Mouse (Mus musculus) neural tube, embryonic 15.5 days (tissue): Measurements from ENCODE around the gene Itgb4. TPM values are rescaled to one million over a fixed set of nuclear protein-coding genes. Genes with fewer than 3 reads are reported as not detected.
"Not testable (repeated sequence)": the region's sequence is repeated elsewhere in the genome, so short reads cannot be mapped to it uniquely, and the experiment has no call there.

Experiments
- ATAC-seq: fragments of 200-750 bp; cut with Nextera tagmentation; 2 replicates; pipeline ENCODE4 v1.8.0; 2017; ENCODE audit warnings: mild to moderate bottlenecking, moderate TSS enrichment, moderate library complexity; ENCODE audit not compliant: low FRiP score
- H3K27ac ChIP-seq: fragments of 300-500 bp; sonication (generic); replicated peaks from 2 replicates; pipeline ENCODE4 v1.5.1; 2015; ENCODE audit warnings: mild to moderate bottlenecking, inconsistent platforms
- H3K27me3 ChIP-seq: fragments of 300-500 bp; sonication (generic); replicated peaks from 2 replicates; pipeline ENCODE4 v1.6.1; 2015; ENCODE audit warnings: inconsistent platforms
- H3K36me3 ChIP-seq: fragments of 300-500 bp; sonication (generic); 2 replicates; pipeline ENCODE4 v1.6.1; 2015; ENCODE audit warnings: inconsistent platforms
- H3K4me1 ChIP-seq: fragments of 300-500 bp; sonication (generic); 2 replicates; pipeline ENCODE4 v1.6.1; 2015; ENCODE audit warnings: inconsistent platforms
- H3K4me2 ChIP-seq: fragments of 300-500 bp; sonication (generic); 2 replicates; pipeline ENCODE4 v1.6.1; 2015; ENCODE audit warnings: inconsistent platforms, mild to moderate bottlenecking, moderate library complexity
- H3K4me3 ChIP-seq: fragments of 300-500 bp; sonication (generic); replicated peaks from 2 replicates; pipeline ENCODE4 v1.5.1; 2015; ENCODE audit warnings: mild to moderate bottlenecking, inconsistent platforms
- H3K9ac ChIP-seq: fragments of 300-500 bp; sonication (generic); replicated peaks from 2 replicates; pipeline ENCODE4 v1.6.1; 2015; ENCODE audit warnings: mild to moderate bottlenecking, inconsistent platforms
- H3K9me3 ChIP-seq: fragments of 300-500 bp; sonication (generic); replicated peaks from 2 replicates; pipeline ENCODE4 v1.6.1; 2016; ENCODE audit warnings: inconsistent platforms
- WGBS: fragments of 180-500 bp; shearing (Covaris S2); methylation state at CpG from one replicate; pipeline ENCODE4 v1.1.7; 2015; ENCODE audit warnings: mixed read lengths; 5-methylcytosine and 5-hydroxymethylcytosine counted together
- polyA plus RNA-seq: library from polyadenylated mRNA; unstranded; fragments of >200 nt; fragmentation: Nextera tagmentation; extraction: Ambion mirVana; gene quantifications from 2 replicates; pipeline ENCODE4 v1.2.1, GENCODE M21; 2015

Gene Itgb4
- polyA plus RNA-seq, 1 experiment from 2014 or later = 2.0 TPM

GRCm38 (mm10) chr11:116023074-116023770 lies 48.7 kb downstream of the Itgb4 start:
- H3K9ac ChIP-seq = peak overlapping the region; percentile 100
- H3K9me3 ChIP-seq, H3K27me3 ChIP-seq, ATAC-seq: not testable (repeated sequence)
- H3K27ac ChIP-seq = peak overlapping the region; percentile 100
- H3K4me2 ChIP-seq = peak overlapping the region; percentile 62
- 5% methylated on average over 18 of the region's 18 CpGs for WGBS
- H3K4me3 ChIP-seq = peak overlapping the region; percentile 98
- peaks cover 15% of the 10 kb centered on the region for H3K4me1 ChIP-seq
- H3K36me3 ChIP-seq = peaks cover 17% of the 10 kb centered on the region

- H3K9ac ChIP-seq = peak overlapping the region; percentile 100
- peak overlapping the region; percentile 98 for H3K4me3 ChIP-seq
- no peaks in the 10 kb centered on the region for H3K27me3 ChIP-seq
- H3K27ac ChIP-seq = peak overlapping the region; percentile 100
- peaks cover 17% of the 10 kb centered on the region for H3K36me3 ChIP-seq
- peak; percentile 78 for ATAC-seq
- peaks cover 15% of the 10 kb centered on the region for H3K4me1 ChIP-seq
- peak overlapping the region; percentile 62 for H3K4me2 ChIP-seq
- WGBS = 3% methylated on average over 47 of the region's 57 CpGs
- no peaks in the 10 kb centered on the region for H3K9me3 ChIP-seq
These were observed 49.4 kb downstream of the Itgb4 start for GRCm38 (mm10) chr11:116023771-116024355.

- Histone ChIP-seq H3K27ac (peak overlapping the region; percentile 100), H3K27me3 (no peaks in the 10 kb centered on the region), H3K9ac (peak overlapping the region; percentile 100), H3K36me3 (peaks cover 17% of the 10 kb centered on the region), H3K4me2 (no peak overlapping the region; the same call in 1 of the 2 replicates), H3K4me1 (peaks cover 19% of the 10 kb centered on the region), H3K9me3 (no peaks in the 10 kb centered on the region), H3K4me3 (peak overlapping the region; percentile 98)
- peak; percentile 95 for ATAC-seq
- under 1% methylated on average over 37 of the region's 37 CpGs for WGBS
These were observed 49.9 kb downstream of the Itgb4 start for GRCm38 (mm10) chr11:116024356-116024808.

- WGBS = 90% methylated on average over 3 of the region's 3 CpGs
- Histone ChIP-seq H3K36me3 (peaks cover 13% of the 10 kb centered on the region), H3K4me2 (no peak overlapping the region), H3K9ac (no peak overlapping the region), H3K4me3 (no peak overlapping the region), H3K9me3 (no peaks in the 10 kb centered on the region), H3K27ac (peak overlapping the region; percentile 77), H3K27me3 (no peaks in the 10 kb centered on the region), H3K4me1 (peaks cover 24% of the 10 kb centered on the region)
- ATAC-seq = no peak
These were observed 50.7 kb downstream of the Itgb4 start for GRCm38 (mm10) chr11:116025056-116025845.

GRCm38 (mm10) chr11:116027756-116028155 lies 53.2 kb downstream of the Itgb4 start, which contains the start of gene H3f3b:
TSS of gene H3f3b (minus strand) at chr11:116027962.
- no peak for ATAC-seq
- 80% methylated on average over 4 of the region's 4 CpGs for WGBS
- Histone ChIP-seq H3K27me3 (no peaks in the 10 kb centered on the region), H3K27ac (no peak within 1 kb of the TSS), H3K9me3 (no peaks in the 10 kb centered on the region), H3K4me1 (peaks cover 27% of the 10 kb centered on the region), H3K36me3 (no peaks in the 10 kb centered on the region), H3K9ac (no peak within 1 kb of the TSS), H3K4me3 (no peak within 1 kb of the TSS), H3K4me2 (no peak within 1 kb of the TSS)

GRCm38 (mm10) chr11:116028177-116028865 lies 53.8 kb downstream of the Itgb4 start:
- Histone ChIP-seq H3K27ac (no peak overlapping the region), H3K27me3 (no peaks in the 10 kb centered on the region), H3K4me3 (no peak overlapping the region), H3K4me2 (no peak overlapping the region), H3K36me3 (no peaks in the 10 kb centered on the region), H3K9ac (no peak overlapping the region), H3K9me3 (no peaks in the 10 kb centered on the region), H3K4me1 (peaks cover 33% of the 10 kb centered on the region)
- 88% methylated on average over 9 of the region's 9 CpGs for WGBS
- ATAC-seq = no peak

- WGBS = 87% methylated on average over 6 of the region's 6 CpGs
- Histone ChIP-seq H3K36me3 (no peaks in the 10 kb centered on the region), H3K27ac (peak overlapping the region; percentile 100), H3K4me2 (peak overlapping the region; percentile 65), H3K4me3 (peak overlapping the region; percentile 75), H3K9ac (peak overlapping the region; percentile 57), H3K9me3 (no peaks in the 10 kb centered on the region), H3K4me1 (peaks cover 35% of the 10 kb centered on the region), H3K27me3 (no peaks in the 10 kb centered on the region)
- 0 out of 2 replicates have a peak, but pooled peaks have one; percentile 0 for ATAC-seq
These were observed 54.8 kb downstream of the Itgb4 start for GRCm38 (mm10) chr11:116029086-116029865.

GRCm38 (mm10) chr11:116030088-116030897 lies 55.8 kb downstream of the Itgb4 start, which contains the start of gene Unk:
TSS of gene Unk (plus strand) at chr11:116030322.
- Histone ChIP-seq H3K27ac (peak within 1 kb of the TSS; percentile 100), H3K4me1 (peaks cover 35% of the 10 kb centered on the region), H3K36me3 (no peaks in the 10 kb centered on the region), H3K4me2 (peak within 1 kb of the TSS; percentile 76), H3K9me3 (no peaks in the 10 kb centered on the region), H3K9ac (peak within 1 kb of the TSS; percentile 89), H3K4me3 (peak within 1 kb of the TSS; percentile 75), H3K27me3 (no peaks in the 10 kb centered on the region)
- ATAC-seq = peak; percentile 93
- under 1% methylated on average over 64 of the region's 67 CpGs for WGBS

GRCm38 (mm10) chr11:116030898-116031845 lies 56.7 kb downstream of the Itgb4 start:
- peak overlapping the region; percentile 75 for H3K4me3 ChIP-seq
- H3K9me3 ChIP-seq = no peaks in the 10 kb centered on the region
- H3K36me3 ChIP-seq = no peaks in the 10 kb centered on the region
- H3K9ac ChIP-seq = peak overlapping the region; percentile 89
- peak overlapping the region; percentile 100 for H3K27ac ChIP-seq
- H3K4me1 ChIP-seq = peaks cover 35% of the 10 kb centered on the region
- H3K4me2 ChIP-seq = peak overlapping the region; percentile 76
- 27% methylated on average over 14 of the region's 14 CpGs for WGBS
- H3K27me3 ChIP-seq = no peaks in the 10 kb centered on the region
- peak; percentile 43 for ATAC-seq
